Comparison of ENCODE assay signal across 14 mouse cellular contexts in the genomic region with DNA sequence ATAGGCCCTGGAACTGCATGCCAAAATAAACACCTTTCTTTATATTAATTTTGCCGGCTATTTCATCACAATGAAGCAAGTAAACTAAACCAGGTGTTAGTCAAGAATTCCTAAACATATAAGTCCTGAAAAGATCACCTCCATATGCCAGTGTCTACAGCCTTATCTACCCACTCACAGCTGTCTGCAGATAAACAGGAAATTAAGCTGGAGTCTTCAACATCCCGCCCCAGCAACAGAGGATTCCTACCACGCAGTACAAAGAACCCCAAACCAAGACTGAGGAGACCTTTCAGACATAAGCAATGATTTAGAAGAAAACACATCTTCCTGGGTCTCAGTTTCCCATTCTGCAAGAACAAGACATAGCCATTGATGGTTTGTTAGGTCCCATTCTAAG.
"Had no signal": no experiment of that assay in that cellular context is flagged by ENCODE, and none has a peak within 500 bp of the region (broad histone marks: within the 10 kb centered on the region; RNA-seq: fewer than 3 reads in every experiment).

No protein-coding gene starts in this region.

- H3K4me3 ChIP-seq: liver, embryonic 15.5 days; midbrain, embryonic 10.5 days; stomach, embryonic 15.5 days had no signal

- DNase-seq: kidney, adult 8-10 months; kidney, postnatal 36 days; layer of hippocampus, adult 9-11 months; layer of hippocampus, postnatal 36 days; lung, embryonic 14.5 days; lung, postnatal 14 days; midbrain, embryonic 14.5 days; right cerebral cortex, postnatal 14 days; thymus, postnatal 4 days had no signal

- H3K4me1 ChIP-seq: midbrain, embryonic 10.5 days; stomach, embryonic 15.5 days had no signal

- H3K9ac ChIP-seq: liver, embryonic 15.5 days; lung, embryonic 14.5 days; stomach, embryonic 15.5 days had no signal

- H3K4me2 ChIP-seq: liver, embryonic 11.5 days; liver, embryonic 15.5 days; lung, embryonic 14.5 days; stomach, embryonic 15.5 days had no signal

- H3K27ac ChIP-seq: liver, embryonic 15.5 days; midbrain, embryonic 10.5 days; stomach, embryonic 15.5 days had no signal

- H3K27me3 ChIP-seq: liver, embryonic 15.5 days; stomach, embryonic 15.5 days had no signal

- H3K9me3 ChIP-seq: liver, embryonic 15.5 days; midbrain, embryonic 10.5 days; stomach, embryonic 15.5 days had no signal

- ATAC-seq: intestine, postnatal 0 days had no signal
